Mouse (Mus musculus) right cerebral cortex, postnatal 25 days (tissue): ENCODE data around the gene Ccdc155.

Experiments used
- DNase-seq: peaks from one replicate; pipeline ENCODE4 v3.0.0; 2022

Ccdc155 gene

GRCm38 (mm10) chr7:45204380-45205143 lies at the start of gene Ccdc155:
Gene Ccdc155 (minus strand): TSS chr7:45204892.
- DNase-seq: peak; percentile 90

- no peak for DNase-seq
Observed at GRCm38 (mm10) chr7:45253806-45254205, 49.1 kb upstream of the Ccdc155 start.

GRCm38 (mm10) chr7:45247666-45248065 lies 43.0 kb upstream of the Ccdc155 start:
- DNase-seq: no peak

- DNase-seq: no peak
Observed at GRCm38 (mm10) chr7:45241389-45241749, 36.7 kb upstream of the Ccdc155 start.

GRCm38 (mm10) chr7:45240633-45241388 lies 36.1 kb upstream of the Ccdc155 start, which contains the start of gene Slc6a16:
Gene Slc6a16 (plus strand): TSS chr7:45241085.
- peak; percentile 50 for DNase-seq

GRCm38 (mm10) chr7:45240109-45240508 lies 35.4 kb upstream of the Ccdc155 start:
- DNase-seq: no peak

- DNase-seq: no peak
Observed at GRCm38 (mm10) chr7:45238723-45239496, 34.2 kb upstream of the Ccdc155 start, which contains the start of gene Cd37. Gene Cd37 (minus strand): TSS chr7:45239115.

GRCm38 (mm10) chr7:45237747-45238699 lies 33.3 kb upstream of the Ccdc155 start:
- no peak for DNase-seq

- no peak for DNase-seq
Observed at GRCm38 (mm10) chr7:45235656-45236180, 31.0 kb upstream of the Ccdc155 start.

GRCm38 (mm10) chr7:45234922-45235571 lies 30.4 kb upstream of the Ccdc155 start:
- DNase-seq: peak; percentile 16

- peak; percentile 26 for DNase-seq
Observed at GRCm38 (mm10) chr7:45234333-45234841, 29.7 kb upstream of the Ccdc155 start.

GRCm38 (mm10) chr7:45233580-45234332 lies 29.1 kb upstream of the Ccdc155 start:
- peak; percentile 79 for DNase-seq

- peak; percentile 54 for DNase-seq
Observed at GRCm38 (mm10) chr7:45232716-45233465, 28.2 kb upstream of the Ccdc155 start.

- DNase-seq: no peak
Observed at GRCm38 (mm10) chr7:45231941-45232340, 27.2 kb upstream of the Ccdc155 start.

- DNase-seq: no peak
Observed at GRCm38 (mm10) chr7:45231192-45231591, 26.5 kb upstream of the Ccdc155 start.

GRCm38 (mm10) chr7:45229459-45230203 lies 24.9 kb upstream of the Ccdc155 start:
- no peak for DNase-seq

GRCm38 (mm10) chr7:45229046-45229445 lies 24.4 kb upstream of the Ccdc155 start:
- DNase-seq: no peak

- no peak for DNase-seq
Observed at GRCm38 (mm10) chr7:45228548-45228947, 23.9 kb upstream of the Ccdc155 start.

- DNase-seq: no peak
Observed at GRCm38 (mm10) chr7:45226421-45226820, 21.7 kb upstream of the Ccdc155 start.
